Mouse (Mus musculus): ENCODE measurements around the gene Gfpt2. TPM values are rescaled to one million over a fixed set of nuclear protein-coding genes. Genes with fewer than 3 reads are reported as not detected.

Gene Gfpt2
- polyA plus RNA-seq, 1 experiment from 2014 or later: 4.6 TPM

DNA sequence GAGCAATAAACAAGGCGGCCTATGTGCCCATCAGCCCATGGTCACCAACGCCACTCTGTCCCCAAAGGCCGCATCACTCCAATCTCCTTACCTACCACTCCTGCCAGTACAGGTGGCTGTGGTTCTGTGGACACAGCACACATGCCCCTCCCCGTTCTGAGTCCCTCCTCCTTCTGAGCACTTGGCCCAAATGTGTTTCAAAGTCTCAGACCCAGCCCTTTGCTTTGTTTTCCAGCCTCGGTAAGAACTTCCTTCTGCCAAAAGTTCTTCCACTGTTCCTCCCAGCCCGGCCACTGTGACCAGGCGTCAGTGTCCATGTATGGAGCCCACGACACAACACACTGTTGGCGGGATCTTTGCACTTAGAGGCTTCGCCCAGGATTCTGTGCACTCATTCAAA, 50.3 kb downstream of the Gfpt2 start:
- Histone ChIP-seq H3K4me2 (replicated peaks) (no peak overlapping the region), H3K9ac (replicated peaks) (no peak overlapping the region), H3K9me3 (no peaks in the 10 kb centered on the region), H3K4me3 (replicated peaks) (no peak overlapping the region), H3K4me1 (replicated peaks) (peaks cover 24% of the 10 kb centered on the region), H3K36me3 (no peaks in the 10 kb centered on the region), H3K27ac (no peak overlapping the region), H3K27me3 (no peaks in the 10 kb centered on the region)
- WGBS: 93% methylated on average over 10 of the region's 10 CpGs
- ATAC-seq: no peak

GRCm38 (mm10) chr11:49844969-49845368, 51.0 kb downstream of the Gfpt2 start:
- no peaks in the 10 kb centered on the region for H3K27me3 ChIP-seq
- no peaks in the 10 kb centered on the region for H3K9me3 ChIP-seq
- no peak overlapping the region for H3K27ac ChIP-seq
- H3K4me1 ChIP-seq (replicated peaks): peaks cover 24% of the 10 kb centered on the region
- ATAC-seq: no peak
- H3K4me2 ChIP-seq (replicated peaks): 0 out of 2 replicates have a peak overlapping the region, but pooled peaks have one; percentile 64
- no peak overlapping the region for H3K9ac ChIP-seq (replicated peaks)
- H3K4me3 ChIP-seq (replicated peaks): no peak overlapping the region
- 58% methylated on average over 3 of the region's 3 CpGs for WGBS
- no peaks in the 10 kb centered on the region for H3K36me3 ChIP-seq

GRCm38 (mm10) chr11:49845958-49846357, 52.0 kb downstream of the Gfpt2 start:
- ATAC-seq: peak; percentile 12
- no peaks in the 10 kb centered on the region for H3K9me3 ChIP-seq
- peaks cover 24% of the 10 kb centered on the region for H3K4me1 ChIP-seq (replicated peaks)
- no peaks in the 10 kb centered on the region for H3K36me3 ChIP-seq
- peak overlapping the region; percentile 68 for H3K27ac ChIP-seq
- H3K4me3 ChIP-seq (replicated peaks): peak overlapping the region; percentile 94
- no peaks in the 10 kb centered on the region for H3K27me3 ChIP-seq
- WGBS: 39% methylated on average over 11 of the region's 11 CpGs
- peak overlapping the region; percentile 64 for H3K4me2 ChIP-seq (replicated peaks)
- peak overlapping the region; percentile 63 for H3K9ac ChIP-seq (replicated peaks)

- peaks cover 24% of the 10 kb centered on the region for H3K4me1 ChIP-seq (replicated peaks)
- H3K4me2 ChIP-seq (replicated peaks): peak within 1 kb of the TSS; percentile 64
- H3K27me3 ChIP-seq: no peaks in the 10 kb centered on the region
- no peaks in the 10 kb centered on the region for H3K9me3 ChIP-seq
- H3K27ac ChIP-seq: peak within 1 kb of the TSS; percentile 91
- peak within 1 kb of the TSS; percentile 94 for H3K4me3 ChIP-seq (replicated peaks)
- H3K9ac ChIP-seq (replicated peaks): peak within 1 kb of the TSS; percentile 95
- WGBS: under 1% methylated on average over 65 of the region's 68 CpGs
- H3K36me3 ChIP-seq: no peaks in the 10 kb centered on the region
- peak; percentile 98 for ATAC-seq
Observed at GRCm38 (mm10) chr11:49846401-49847070, 52.6 kb downstream of the Gfpt2 start, which contains the start of gene Mapk9. Mapk9 (plus strand) TSS chr11:49846751.

- 9% methylated on average over 29 of the region's 29 CpGs for WGBS
- H3K27me3 ChIP-seq: no peaks in the 10 kb centered on the region
- H3K4me1 ChIP-seq (replicated peaks): peaks cover 24% of the 10 kb centered on the region
- peak overlapping the region; percentile 64 for H3K4me2 ChIP-seq (replicated peaks)
- peak overlapping the region; percentile 91 for H3K27ac ChIP-seq
- H3K9ac ChIP-seq (replicated peaks): peak overlapping the region; percentile 95
- H3K36me3 ChIP-seq: no peaks in the 10 kb centered on the region
- no peaks in the 10 kb centered on the region for H3K9me3 ChIP-seq
- H3K4me3 ChIP-seq (replicated peaks): peak overlapping the region; percentile 94
- no peak; the same call in 1 of the 2 replicates for ATAC-seq
Observed at GRCm38 (mm10) chr11:49847071-49847810, 53.3 kb downstream of the Gfpt2 start.

DNA sequence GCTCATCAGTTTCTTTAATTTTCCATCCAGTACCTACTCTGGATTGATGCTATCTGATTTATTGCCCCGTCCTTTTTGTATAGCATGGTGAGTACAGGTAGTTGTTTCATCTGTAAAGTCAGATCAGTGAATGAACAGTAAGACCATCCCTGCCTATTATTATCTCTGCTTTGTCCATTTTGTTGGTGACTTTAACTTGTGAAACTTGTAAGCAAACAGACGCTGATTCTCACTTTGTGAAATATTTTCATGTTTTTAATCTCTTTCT, 53.8 kb downstream of the Gfpt2 start:
- Histone ChIP-seq H3K4me1 (replicated peaks) (peaks cover 24% of the 10 kb centered on the region), H3K4me3 (replicated peaks) (peak overlapping the region; percentile 94), H3K36me3 (no peaks in the 10 kb centered on the region), H3K4me2 (replicated peaks) (peak overlapping the region; percentile 64), H3K9ac (replicated peaks) (peak overlapping the region; percentile 95), H3K27ac (no peak overlapping the region), H3K27me3 (no peaks in the 10 kb centered on the region), H3K9me3 (no peaks in the 10 kb centered on the region)
- WGBS: 80% methylated on average over 2 of the region's 2 CpGs
- no peak for ATAC-seq

DNA sequence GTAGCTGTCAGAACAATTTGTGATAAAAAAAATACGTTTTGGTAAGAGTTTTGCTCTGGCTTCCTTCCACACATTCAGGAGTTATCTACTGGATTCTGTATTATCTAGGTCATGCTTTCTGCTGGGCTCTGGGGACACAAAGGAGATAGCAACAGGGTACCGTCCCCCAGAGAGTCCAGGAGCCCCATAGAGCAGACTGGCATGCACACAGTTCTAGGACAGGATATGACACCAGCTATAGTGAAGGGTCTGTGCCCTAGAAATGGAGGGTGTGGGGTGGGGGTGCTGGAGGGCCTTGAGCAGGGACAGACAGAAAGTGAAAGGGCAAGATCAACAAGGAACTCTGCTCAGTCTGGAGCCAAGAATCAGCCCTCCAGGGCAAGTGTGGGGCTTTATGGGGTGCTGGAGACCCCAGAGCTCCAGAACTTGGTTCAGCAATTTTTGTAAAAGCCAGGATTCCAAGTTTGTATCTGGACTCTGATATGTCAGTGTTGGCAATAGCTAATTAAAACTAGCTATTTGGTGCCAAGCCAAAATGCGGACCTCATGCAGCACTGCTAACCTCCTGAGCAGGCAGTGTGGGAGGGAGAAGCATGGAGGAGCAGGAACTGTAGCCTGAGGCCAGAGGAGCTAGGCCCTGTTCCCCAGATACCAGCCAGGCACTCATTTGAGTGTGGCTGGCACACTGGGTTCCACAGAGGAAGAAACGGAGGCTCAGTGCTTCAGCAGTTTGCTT, 54.3 kb downstream of the Gfpt2 start:
- peak overlapping the region; percentile 64 for H3K4me2 ChIP-seq (replicated peaks)
- no peak overlapping the region for H3K27ac ChIP-seq
- H3K9ac ChIP-seq (replicated peaks): peak overlapping the region; percentile 95
- 72% methylated on average over 4 of the region's 4 CpGs for WGBS
- ATAC-seq: no peak
- H3K36me3 ChIP-seq: no peaks in the 10 kb centered on the region
- peaks cover 24% of the 10 kb centered on the region for H3K4me1 ChIP-seq (replicated peaks)
- peak overlapping the region; percentile 94 for H3K4me3 ChIP-seq (replicated peaks)
- no peaks in the 10 kb centered on the region for H3K9me3 ChIP-seq
- H3K27me3 ChIP-seq: no peaks in the 10 kb centered on the region

- no peaks in the 10 kb centered on the region for H3K27me3 ChIP-seq
- no peaks in the 10 kb centered on the region for H3K9me3 ChIP-seq
- peaks cover 28% of the 10 kb centered on the region for H3K4me1 ChIP-seq (replicated peaks)
- H3K36me3 ChIP-seq: peaks cover 13% of the 10 kb centered on the region
- no peak for ATAC-seq
- no peak overlapping the region for H3K4me2 ChIP-seq (replicated peaks)
- no peak overlapping the region for H3K9ac ChIP-seq (replicated peaks)
- WGBS: 94% methylated on average over 7 of the region's 7 CpGs
- H3K27ac ChIP-seq: no peak overlapping the region
- no peak overlapping the region for H3K4me3 ChIP-seq (replicated peaks)
Observed at GRCm38 (mm10) chr11:49850331-49850730, 56.4 kb downstream of the Gfpt2 start.

GRCm38 (mm10) chr11:49855144-49855543, 61.2 kb downstream of the Gfpt2 start:
- no peak overlapping the region for H3K4me2 ChIP-seq (replicated peaks)
- peaks cover 24% of the 10 kb centered on the region for H3K36me3 ChIP-seq
- no peak for ATAC-seq
- H3K9me3 ChIP-seq: no peaks in the 10 kb centered on the region
- H3K4me3 ChIP-seq (replicated peaks): no peak overlapping the region
- peaks cover 4% of the 10 kb centered on the region for H3K4me1 ChIP-seq (replicated peaks)
- H3K9ac ChIP-seq (replicated peaks): no peak overlapping the region
- WGBS: 75% methylated on average over 5 of the region's 5 CpGs
- no peak overlapping the region for H3K27ac ChIP-seq
- H3K27me3 ChIP-seq: no peaks in the 10 kb centered on the region

DNA sequence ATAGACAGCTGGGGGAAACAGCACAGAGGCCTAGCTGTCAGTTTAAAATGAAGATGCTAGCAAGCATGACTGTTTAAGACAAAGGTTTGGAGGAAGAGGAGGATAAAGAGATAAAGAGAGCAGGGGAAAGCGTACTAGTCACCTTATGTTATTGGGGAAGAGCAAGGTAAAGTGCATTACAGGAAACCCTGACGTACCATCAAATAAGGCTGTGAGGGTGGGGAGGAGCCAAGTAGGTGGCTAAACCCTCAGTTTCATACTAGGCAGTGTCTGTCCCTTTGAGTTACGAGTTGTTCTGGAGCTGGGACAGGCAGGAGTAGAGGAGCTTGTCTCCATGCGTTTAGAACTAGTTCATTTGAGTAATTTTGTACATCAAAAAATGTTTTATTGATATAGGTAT, 67.2 kb downstream of the Gfpt2 start:
- Histone ChIP-seq H3K27ac (no peak overlapping the region), H3K36me3 (peaks cover 19% of the 10 kb centered on the region), H3K9me3 (no peaks in the 10 kb centered on the region), H3K4me3 (replicated peaks) (no peak overlapping the region), H3K4me2 (replicated peaks) (no peak overlapping the region), H3K4me1 (replicated peaks) (no peaks in the 10 kb centered on the region), H3K27me3 (no peaks in the 10 kb centered on the region), H3K9ac (replicated peaks) (no peak overlapping the region)
- WGBS: 95% methylated on average over 4 of the region's 4 CpGs
- ATAC-seq: no peak

DNA sequence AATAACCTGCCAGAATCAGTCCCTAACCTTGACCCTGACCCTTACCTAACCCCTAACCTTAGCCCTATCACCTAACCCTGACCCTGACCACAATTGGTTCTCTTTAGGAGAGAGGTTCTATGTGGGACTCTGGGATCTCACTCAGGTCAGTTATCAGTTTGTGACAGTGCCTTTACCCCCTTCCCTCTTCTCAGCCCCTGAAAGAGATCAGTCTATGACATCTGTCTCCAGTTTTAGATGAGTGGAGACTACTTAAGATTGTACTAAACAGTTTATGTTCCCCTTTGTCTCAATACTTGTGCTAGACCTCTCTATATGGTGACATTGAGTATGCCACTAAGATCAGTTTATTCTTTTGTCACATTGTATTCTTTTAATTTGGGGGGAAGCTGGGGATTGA, 69.9 kb downstream of the Gfpt2 start:
- Histone ChIP-seq H3K9me3 (no peaks in the 10 kb centered on the region), H3K27me3 (no peaks in the 10 kb centered on the region), H3K4me2 (replicated peaks) (no peak overlapping the region), H3K27ac (no peak overlapping the region), H3K36me3 (peaks cover 27% of the 10 kb centered on the region), H3K9ac (replicated peaks) (no peak overlapping the region), H3K4me1 (replicated peaks) (no peaks in the 10 kb centered on the region), H3K4me3 (replicated peaks) (no peak overlapping the region)
- no peak for ATAC-seq

DNA sequence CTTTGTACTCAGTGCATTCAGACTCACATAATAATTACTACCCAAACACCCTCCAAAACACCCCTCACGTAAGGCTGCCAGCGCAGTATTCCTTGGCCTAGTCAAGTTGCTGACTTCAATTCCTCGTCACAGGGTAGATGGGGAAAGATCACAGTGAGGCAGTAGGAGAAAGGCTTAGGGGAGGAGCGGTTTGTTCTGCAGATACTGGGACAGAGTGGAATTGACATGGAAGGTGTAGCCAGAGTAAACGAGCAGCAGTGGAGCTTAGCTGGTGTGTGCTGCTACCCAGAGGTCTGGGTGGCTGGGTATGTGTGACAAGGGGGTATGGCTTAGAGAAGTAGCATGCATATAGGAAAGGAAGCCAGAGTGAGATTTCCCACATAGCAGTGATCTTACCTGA, 73.3 kb downstream of the Gfpt2 start:
- Histone ChIP-seq H3K4me1 (replicated peaks) (no peaks in the 10 kb centered on the region), H3K9ac (replicated peaks) (no peak overlapping the region), H3K9me3 (no peaks in the 10 kb centered on the region), H3K4me2 (replicated peaks) (no peak overlapping the region), H3K27me3 (no peaks in the 10 kb centered on the region), H3K27ac (no peak overlapping the region), H3K36me3 (peaks cover 39% of the 10 kb centered on the region), H3K4me3 (replicated peaks) (no peak overlapping the region)
- 82% methylated on average over 5 of the region's 5 CpGs for WGBS
- no peak for ATAC-seq

Data from midbrain, embryonic 13.5 days (tissue).